Mouse (Mus musculus): ENCODE measurements at regions not wholly inside any gene's neighbourhood (a gene's known extent, or its start where the extent isn't known, plus 50 kb on each side); places are given as distances from the start of the nearest gene placed in this dataset.

- DNase-seq = no peak
Measured at GRCm38 (mm10) chr14:46706462-46706861, 53.9 kb upstream of the Cdkn3 start.

- DNase-seq = peak; percentile 35
Measured at GRCm38 (mm10) chr14:46704316-46704751, 56.0 kb upstream of the Cdkn3 start.

- peak; percentile 60 for DNase-seq
Measured at GRCm38 (mm10) chr14:46702669-46703435, 57.5 kb upstream of the Cdkn3 start.

GRCm38 (mm10) chr14:46692571-46692970, 67.8 kb upstream of the Cdkn3 start:
- no peak for DNase-seq

- no peak for DNase-seq
Measured at GRCm38 (mm10) chr14:46692067-46692466, 68.3 kb upstream of the Cdkn3 start.

- no peak for DNase-seq
Measured at GRCm38 (mm10) chr14:46682728-46683127, 77.6 kb upstream of the Cdkn3 start.

GRCm38 (mm10) chr14:46678935-46679334, 81.4 kb upstream of the Cdkn3 start:
- DNase-seq = no peak

GRCm38 (mm10) chr14:46671482-46672225, 88.7 kb upstream of the Cdkn3 start:
- DNase-seq = no peak

GRCm38 (mm10) chr14:46671062-46671461, 89.3 kb upstream of the Cdkn3 start:
- no peak for DNase-seq

GRCm38 (mm10) chr14:46670221-46671046, 89.9 kb upstream of the Cdkn3 start:
- DNase-seq = no peak

- DNase-seq = no peak
Measured at GRCm38 (mm10) chr14:46668275-46668674, 92.1 kb upstream of the Cdkn3 start.

GRCm38 (mm10) chr14:46664305-46664704, 96.0 kb upstream of the Cdkn3 start:
- DNase-seq = no peak

- DNase-seq = no peak
Measured at GRCm38 (mm10) chr14:46663529-46663928, 96.8 kb upstream of the Cdkn3 start.

- no peak for DNase-seq
Measured at GRCm38 (mm10) chr14:46661792-46662545, 98.4 kb upstream of the Cdkn3 start.

- no peak for DNase-seq
Measured at GRCm38 (mm10) chr14:46661118-46661791, 99.1 kb upstream of the Cdkn3 start.

- DNase-seq = no peak
Measured at GRCm38 (mm10) chr14:46659365-46659764, 101.0 kb upstream of the Cdkn3 start.

- DNase-seq = no peak
Measured at GRCm38 (mm10) chr14:46656249-46656648, 104.1 kb upstream of the Cdkn3 start.

GRCm38 (mm10) chr14:46647319-46647974, 112.9 kb upstream of the Cdkn3 start:
- no peak for DNase-seq

GRCm38 (mm10) chr14:46646673-46647318, 113.5 kb upstream of the Cdkn3 start:
- no peak for DNase-seq

GRCm38 (mm10) chr14:46639116-46639826, 121.1 kb upstream of the Cdkn3 start:
- no peak for DNase-seq

Data from gastrocnemius, postnatal 10 days (tissue).